Comparison of ENCODE assay signal across 24 mouse cellular contexts in genomic region chr2:161634084-161634483, GRCm38 (mm10).
A peak's percentile ranks its signal among the peaks of the same experiment; 100 is the strongest.
DNase-seq lines count a peak whose midpoint lies in the region; ATAC-seq and TF ChIP-seq lines count a peak whose summit lies in the region.
"Had no signal": no experiment of that assay in that cellular context is flagged by ENCODE, and none has a peak within 500 bp of the region (broad histone marks: within the 10 kb centered on the region; RNA-seq: fewer than 3 reads in every experiment).

No protein-coding gene starts in this region.

- no peak overlapping the region for H3K9ac ChIP-seq in lung, embryonic 14.5 days
- no peak overlapping the region for H3K9ac ChIP-seq in lung, embryonic 16.5 days (ENCODE audit: low read length)
- H3K9ac ChIP-seq: embryonic facial prominence, embryonic 12.5 days; forebrain, embryonic 13.5 days had no signal

- TF ChIP-seq CTCF in lung, embryonic 14.5 days (IDR thresholded peaks at IDR 0.05; ENCODE audit: low read depth), result no peak
- no peak for TF ChIP-seq CTCF in lung, adult 2 months (IDR thresholded peaks at IDR 0.05; ENCODE audit: insufficient read depth, low read length)

- H3K27me3 ChIP-seq in lung, embryonic 14.5 days (ENCODE audit: insufficient read depth, low read length), result no peaks in the 10 kb centered on the region
- H3K27me3 ChIP-seq in lung, embryonic 16.5 days (ENCODE audit: control insufficient read depth, insufficient read depth, low read depth, low read length), result no peaks in the 10 kb centered on the region
- H3K27me3 ChIP-seq: CH12.LX; embryonic facial prominence, embryonic 12.5 days; forebrain, embryonic 13.5 days had no signal

- 83% methylated on average over 2 of the region's 2 CpGs for WGBS in lung, embryonic 14.5 days
- 81% methylated on average over 2 of the region's 2 CpGs for WGBS in lung, adult 2 months
- 80% methylated on average over 2 of the region's 2 CpGs for WGBS in lung, embryonic 16.5 days

- ATAC-seq in lung, embryonic 14.5 days (ENCODE audit: insufficient read depth), result peak; percentile 41; the same call in 1 of the 2 replicates
- peak; percentile 71 for ATAC-seq in lung, embryonic 16.5 days (ENCODE audit: low read depth)
- ATAC-seq in monocyte, adult 5-6 weeks (replicated peaks; ENCODE audit: insufficient number of reproducible peaks, low FRiP score, low TSS enrichment, poor library complexity, severe bottlenecking), result no peak
- ATAC-seq: activated CD4-positive, CD25-positive, alpha-beta regulatory T cell, adult 4 months; CD4-positive, CD25-positive, alpha-beta regulatory T cell, adult 4 months; forebrain, embryonic 13.5 days; Patski had no signal

- H3K4me2 ChIP-seq in lung, embryonic 14.5 days, result no peak overlapping the region
- H3K4me2 ChIP-seq in lung, embryonic 16.5 days (ENCODE audit: low read depth, low read length), result no peak overlapping the region
- H3K4me2 ChIP-seq: embryonic facial prominence, embryonic 12.5 days; forebrain, embryonic 13.5 days had no signal

- no peaks in the 10 kb centered on the region for H3K9me3 ChIP-seq in lung, embryonic 14.5 days (ENCODE audit: low read depth, low read length)
- H3K9me3 ChIP-seq in lung, embryonic 16.5 days (ENCODE audit: control insufficient read depth, low read length), result no peaks in the 10 kb centered on the region
- H3K9me3 ChIP-seq: embryonic facial prominence, embryonic 10.5 days; embryonic facial prominence, embryonic 12.5 days; forebrain, embryonic 13.5 days had no signal

- H3K27ac ChIP-seq in lung, embryonic 14.5 days (ENCODE audit: low read depth), result no peak overlapping the region
- no peak overlapping the region for H3K27ac ChIP-seq in lung, embryonic 16.5 days (ENCODE audit: low read length)
- H3K27ac ChIP-seq: embryonic facial prominence, embryonic 10.5 days; embryonic facial prominence, embryonic 12.5 days; forebrain, embryonic 13.5 days had no signal

- H3K4me3 ChIP-seq in lung, embryonic 14.5 days (ENCODE audit: low read depth, low read length), result no peak overlapping the region
- H3K4me3 ChIP-seq in lung, adult 2 months (replicated peaks; ENCODE audit: extremely low read depth, low read depth, low read length), result no peak overlapping the region
- no peak overlapping the region for H3K4me3 ChIP-seq in lung, embryonic 16.5 days (ENCODE audit: low read length)
- H3K4me3 ChIP-seq: embryonic facial prominence, embryonic 10.5 days; embryonic facial prominence, embryonic 12.5 days; forebrain, embryonic 13.5 days had no signal

- TF ChIP-seq POLR2A in lung, adult 2 months (IDR thresholded peaks at IDR 0.05; ENCODE audit: borderline replicate concordance, extremely low read depth, low read depth, low read length), result no peak

- peak; percentile 56 for DNase-seq in lung, embryonic 14.5 days
- DNase-seq in lung, adult 2 months, result no peak
- no peak for DNase-seq in lung, postnatal 4 days
- DNase-seq in lung, postnatal 14 days, result peak; percentile 9
- no peak for DNase-seq in kidney, adult 18-20 months
- DNase-seq: adrenal gland, adult 8-10 months; adrenal gland, postnatal 14 days; adrenal gland, postnatal 36 days; B cell, adult 2 months; cerebellum, adult 11-12 months; cerebellum, adult 2 months; cerebellum, adult 9-10 months; cerebellum, postnatal 10 days; cerebellum, postnatal 25 days had no signal

- H3K36me3 ChIP-seq in lung, embryonic 14.5 days (ENCODE audit: insufficient read depth), result no peaks in the 10 kb centered on the region
- H3K36me3 ChIP-seq in lung, embryonic 16.5 days (ENCODE audit: control insufficient read depth, insufficient read depth, low read length), result no peaks in the 10 kb centered on the region
- H3K36me3 ChIP-seq: embryonic facial prominence, embryonic 10.5 days; embryonic facial prominence, embryonic 12.5 days; G1E had no signal

- no peaks in the 10 kb centered on the region for H3K4me1 ChIP-seq in lung, embryonic 14.5 days (ENCODE audit: insufficient read depth)
- no peaks in the 10 kb centered on the region for H3K4me1 ChIP-seq in lung, adult 2 months (ENCODE audit: control insufficient read depth, insufficient read depth, low read length)
- no peaks in the 10 kb centered on the region for H3K4me1 ChIP-seq in lung, embryonic 16.5 days (replicated peaks; ENCODE audit: control insufficient read depth, insufficient read depth, low read length)
- H3K4me1 ChIP-seq: embryonic facial prominence, embryonic 10.5 days; embryonic facial prominence, embryonic 12.5 days; forebrain, embryonic 13.5 days had no signal

Comparison
In these comparisons a context has a peak if more than half of its experiments do, and no peak if none do; other contexts are left out.
1. DNase-seq: peak in lung, embryonic 14.5 days (single experiment) and lung, postnatal 14 days (single experiment); none in lung, adult 2 months (single experiment), lung, postnatal 4 days (0 of 2) and kidney, adult 18-20 months (single experiment).